Mouse (Mus musculus) heart, embryonic 16.5 days (tissue): ENCODE measurements around the gene Gan. TPM values are rescaled to one million over a fixed set of nuclear protein-coding genes. Genes with fewer than 3 reads are reported as not detected.

Experiments used
- ATAC-seq: fragments of 200-750 bp; cut with Nextera tagmentation; replicated peaks from 2 replicates; pipeline ENCODE4 v1.8.0; 2017; ENCODE audit warnings: moderate number of reproducible peaks; ENCODE audit not compliant: insufficient read depth, low FRiP score; ENCODE audit errors: extremely low read depth
- H3K27ac ChIP-seq: fragments of 300-500 bp; sonication (generic); 2 replicates; pipeline ENCODE4 v1.5.1; 2014; ENCODE audit warnings: mild to moderate bottlenecking, low read length, control low read depth, moderate library complexity
- H3K27me3 ChIP-seq: fragments of 300-500 bp; sonication (generic); 2 replicates; pipeline ENCODE4 v1.6.1; 2014; ENCODE audit warnings: low read length, mixed read lengths; ENCODE audit not compliant: control insufficient read depth, insufficient read depth
- H3K36me3 ChIP-seq: fragments of 300-500 bp; sonication (generic); 2 replicates; pipeline ENCODE4 v1.6.1; 2014; ENCODE audit not compliant: control insufficient read depth, insufficient read depth
- H3K4me1 ChIP-seq: fragments of 300-500 bp; sonication (generic); 2 replicates; pipeline ENCODE4 v1.6.1; 2014; ENCODE audit warnings: low read length, mixed read lengths; ENCODE audit not compliant: control insufficient read depth, insufficient read depth
- H3K4me2 ChIP-seq: fragments of 300-500 bp; sonication (generic); 2 replicates; pipeline ENCODE4 v1.6.1; 2014; ENCODE audit warnings: low read depth, mild to moderate bottlenecking, control low read depth, low read length
- H3K4me3 ChIP-seq: fragments of 300-500 bp; sonication (generic); 2 replicates; pipeline ENCODE4 v1.5.1; 2014; ENCODE audit warnings: mild to moderate bottlenecking, control low read depth, low read length
- H3K9ac ChIP-seq: fragments of 300-500 bp; sonication (generic); 2 replicates; pipeline ENCODE4 v1.6.1; 2014; ENCODE audit warnings: low read length, control low read depth
- H3K9me3 ChIP-seq: fragments of 300-500 bp; sonication (generic); replicated peaks from 2 replicates; pipeline ENCODE4 v1.6.1; 2016; ENCODE audit warnings: low read length; ENCODE audit not compliant: control insufficient read depth
- WGBS: fragments of 180-500 bp; shearing (Covaris S2); extraction: QIAGEN DNeasy Blood & Tissue Kit; methylation state at CpG from one replicate; pipeline ENCODE4 v1.1.7; 2014; 5-methylcytosine and 5-hydroxymethylcytosine counted together
- polyA plus RNA-seq: library from polyadenylated mRNA; unstranded; fragments of >200 nt; fragmentation: Nextera tagmentation; extraction: Ambion mirVana; gene quantifications from 2 replicates; pipeline ENCODE4 v1.2.1, GENCODE M21; 2015

The Gan gene
- polyA plus RNA-seq, 1 experiment from 2014 or later: 1.0 TPM

GRCm38 (mm10) chr8:117244601-117245000 lies 86.7 kb downstream of the Gan start:
- Histone ChIP-seq H3K4me1 (no peaks in the 10 kb centered on the region), H3K27ac (no peak overlapping the region), H3K4me2 (no peak overlapping the region), H3K9me3 (no peaks in the 10 kb centered on the region), H3K27me3 (no peaks in the 10 kb centered on the region), H3K36me3 (no peaks in the 10 kb centered on the region), H3K4me3 (no peak overlapping the region), H3K9ac (no peak overlapping the region)
- ATAC-seq: no peak
- 36% methylated on average over 6 of the region's 6 CpGs for WGBS

DNA sequence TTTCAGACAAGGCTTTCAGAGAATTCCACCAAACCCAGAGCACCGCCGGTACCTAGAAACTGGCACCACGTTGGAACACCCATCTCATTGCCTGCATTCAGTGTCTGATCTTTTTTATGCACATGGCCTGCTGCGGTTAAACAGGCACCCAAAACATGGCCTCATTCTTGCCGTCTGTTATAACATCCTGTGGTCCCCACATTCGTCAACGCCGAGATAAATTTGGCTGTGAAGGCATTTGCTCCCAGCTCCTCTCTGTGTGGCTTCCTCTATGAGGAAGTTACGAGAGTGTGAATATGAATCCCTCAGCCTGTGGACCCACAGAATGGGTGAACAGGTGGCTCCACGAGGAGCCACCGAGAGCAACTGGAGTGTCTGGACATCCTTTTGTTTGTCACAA lies 90.4 kb downstream of the Gan start:
- Histone ChIP-seq H3K4me2 (no peak overlapping the region), H3K36me3 (no peaks in the 10 kb centered on the region), H3K4me1 (no peaks in the 10 kb centered on the region), H3K9ac (no peak overlapping the region), H3K27me3 (no peaks in the 10 kb centered on the region), H3K9me3 (no peaks in the 10 kb centered on the region), H3K4me3 (no peak overlapping the region), H3K27ac (no peak overlapping the region)
- no peak for ATAC-seq
- 60% methylated on average over 11 of the region's 11 CpGs for WGBS

DNA sequence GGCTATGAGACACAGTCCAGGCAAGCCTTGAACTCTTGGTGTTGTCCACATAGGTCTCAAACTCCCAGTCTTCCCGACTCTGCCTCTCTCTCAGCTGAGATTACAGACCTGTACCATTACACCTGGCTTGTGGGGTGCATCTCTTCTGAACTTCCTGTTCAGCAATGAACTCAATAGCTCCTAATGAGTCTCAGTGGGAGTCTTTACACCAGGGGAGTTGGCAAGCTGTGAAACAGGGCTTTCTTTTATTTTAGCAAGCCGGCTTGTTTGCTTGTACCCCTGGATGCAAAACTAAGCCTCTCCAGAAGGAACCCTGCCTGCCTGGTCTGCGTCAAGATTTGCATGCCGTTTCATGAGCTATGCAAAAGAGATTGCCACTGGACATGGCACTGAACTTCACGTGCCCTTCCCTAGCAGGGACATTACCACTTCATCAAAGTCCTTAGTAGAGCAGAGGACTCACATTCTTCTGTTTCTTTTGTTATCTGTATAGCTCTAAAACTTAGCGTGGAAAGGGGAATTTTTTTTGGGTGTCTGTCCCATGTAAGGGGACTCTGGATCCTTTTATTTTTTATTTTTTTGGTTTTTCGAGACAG lies 93.2 kb downstream of the Gan start:
- H3K27me3 ChIP-seq: no peaks in the 10 kb centered on the region
- H3K9ac ChIP-seq: no peak overlapping the region
- H3K4me2 ChIP-seq: no peak overlapping the region
- H3K27ac ChIP-seq: no peak overlapping the region
- H3K36me3 ChIP-seq: no peaks in the 10 kb centered on the region
- WGBS: 44% methylated on average over 7 of the region's 7 CpGs
- no peak for ATAC-seq
- H3K4me3 ChIP-seq: no peak overlapping the region
- H3K4me1 ChIP-seq: peaks cover 2% of the 10 kb centered on the region; the same call in 1 of the 2 replicates
- H3K9me3 ChIP-seq: no peaks in the 10 kb centered on the region

- Histone ChIP-seq H3K4me3 (no peak overlapping the region), H3K9me3 (no peaks in the 10 kb centered on the region), H3K27me3 (no peaks in the 10 kb centered on the region), H3K4me2 (no peak overlapping the region), H3K9ac (no peak overlapping the region), H3K36me3 (no peaks in the 10 kb centered on the region), H3K4me1 (peaks cover 2% of the 10 kb centered on the region; the same call in 1 of the 2 replicates), H3K27ac (no peak overlapping the region)
- ATAC-seq: no peak
- 82% methylated on average over 8 of the region's 8 CpGs for WGBS
These were observed 94.7 kb downstream of the Gan start for GRCm38 (mm10) chr8:117252650-117253049.

- no peak overlapping the region for H3K4me2 ChIP-seq
- 64% methylated on average over 17 of the region's 17 CpGs for WGBS
- no peak overlapping the region for H3K9ac ChIP-seq
- no peaks in the 10 kb centered on the region for H3K9me3 ChIP-seq
- H3K4me1 ChIP-seq: peaks cover 2% of the 10 kb centered on the region; the same call in 1 of the 2 replicates
- H3K27me3 ChIP-seq: no peaks in the 10 kb centered on the region
- H3K4me3 ChIP-seq: no peak overlapping the region
- no peak for ATAC-seq
- no peaks in the 10 kb centered on the region for H3K36me3 ChIP-seq
- H3K27ac ChIP-seq: no peak overlapping the region
These were observed 95.7 kb downstream of the Gan start for GRCm38 (mm10) chr8:117253390-117254269.

DNA sequence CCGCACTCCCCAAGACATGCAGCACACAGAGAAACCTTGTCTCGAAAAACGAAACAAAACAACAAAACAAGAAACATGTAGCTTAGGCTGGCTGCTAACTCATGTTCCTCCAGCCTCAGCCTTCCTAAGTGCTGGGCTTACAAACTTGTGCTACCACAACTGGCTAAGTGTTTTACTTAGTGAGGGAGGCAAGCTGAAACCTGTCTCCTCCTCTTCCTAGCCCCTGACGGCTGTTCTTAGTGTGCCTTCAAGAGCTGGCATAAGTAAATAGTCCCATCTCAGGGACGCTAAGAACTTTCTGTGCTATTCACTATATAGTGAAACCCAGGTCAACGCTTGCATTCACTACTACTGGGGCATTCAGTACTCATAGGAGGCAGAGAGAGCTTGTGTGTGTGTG lies 96.6 kb downstream of the Gan start:
- Histone ChIP-seq H3K9me3 (no peaks in the 10 kb centered on the region), H3K9ac (no peak overlapping the region), H3K27ac (no peak overlapping the region), H3K4me1 (peaks cover 10% of the 10 kb centered on the region; the same call in 1 of the 2 replicates), H3K4me2 (no peak overlapping the region), H3K36me3 (no peaks in the 10 kb centered on the region), H3K27me3 (no peaks in the 10 kb centered on the region), H3K4me3 (no peak overlapping the region)
- 74% methylated on average over 6 of the region's 6 CpGs for WGBS
- no peak for ATAC-seq

- ATAC-seq: peak; percentile 94
These were observed 98.5 kb downstream of the Gan start for GRCm38 (mm10) chr8:117256292-117256938.

DNA sequence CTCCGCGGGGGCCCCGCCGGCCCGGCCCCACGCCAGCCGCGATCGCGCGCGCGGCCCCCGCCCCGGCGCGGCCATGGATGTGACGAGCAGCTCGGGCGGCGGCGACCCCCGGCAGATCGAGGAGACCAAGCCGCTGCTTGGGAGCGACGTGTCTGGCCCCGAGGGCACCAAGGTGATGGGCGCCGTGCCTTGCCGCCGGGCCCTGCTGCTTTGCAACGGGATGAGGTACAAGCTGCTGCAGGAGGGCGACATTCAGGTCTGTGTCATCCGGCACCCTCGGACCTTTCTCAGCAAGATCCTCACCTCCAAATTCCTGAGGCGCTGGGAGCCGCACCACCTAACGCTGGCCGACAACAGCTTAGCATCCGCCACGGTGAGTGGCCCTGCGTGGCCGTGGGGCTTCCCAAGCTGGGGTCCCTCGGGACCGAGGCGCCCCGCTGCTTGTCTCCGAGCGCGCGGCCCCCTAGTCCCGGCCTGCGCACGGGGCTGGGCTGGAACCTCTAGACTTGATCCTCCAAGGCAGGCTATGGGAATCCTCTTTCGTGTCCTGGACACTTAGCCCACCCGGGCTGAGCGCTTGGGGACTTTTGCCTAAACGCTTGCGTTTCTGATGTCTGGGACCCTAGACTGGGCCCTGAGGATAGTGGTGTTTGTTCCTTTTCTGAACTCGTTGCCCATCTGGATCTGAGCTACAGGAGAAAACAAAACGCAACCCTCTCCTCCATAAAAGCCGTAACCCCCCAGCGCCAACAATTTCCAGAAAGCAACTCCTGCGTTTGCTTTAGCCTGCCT lies 99.3 kb downstream of the Gan start, which contains the start of gene Cmip:
Gene Cmip (plus strand): TSS at position 36 of the 792 bp plus-strand sequence.
- whole genome bisulfite sequencing: under 1% methylated on average over 65 of the region's 65 CpGs
- peak within 1 kb of the TSS; percentile 79 for H3K27ac ChIP-seq
- no peaks in the 10 kb centered on the region for H3K9me3 ChIP-seq
- H3K4me3 ChIP-seq: peak within 1 kb of the TSS; percentile 91
- H3K36me3 ChIP-seq: no peaks in the 10 kb centered on the region
- peak; percentile 17 for ATAC-seq
- peak within 1 kb of the TSS; percentile 84 for H3K4me2 ChIP-seq
- no peaks in the 10 kb centered on the region for H3K27me3 ChIP-seq
- peaks cover 34% of the 10 kb centered on the region for H3K4me1 ChIP-seq
- peak within 1 kb of the TSS; percentile 92 for H3K9ac ChIP-seq

More at GRCm38 (mm10) chr8:117256292-117256938, 98.5 kb downstream of the Gan start:
- H3K4me1 ChIP-seq: peaks cover 27% of the 10 kb centered on the region
- H3K36me3 ChIP-seq: no peaks in the 10 kb centered on the region
- H3K9me3 ChIP-seq: no peaks in the 10 kb centered on the region
- peak overlapping the region; percentile 92 for H3K9ac ChIP-seq
- peak overlapping the region; percentile 84 for H3K4me2 ChIP-seq
- peak overlapping the region; percentile 79 for H3K27ac ChIP-seq
- H3K4me3 ChIP-seq: peak overlapping the region; percentile 91
- no peaks in the 10 kb centered on the region for H3K27me3 ChIP-seq
- WGBS: under 1% methylated on average over 64 of the region's 92 CpGs
